Mouse (Mus musculus): Measurements from ENCODE around the gene Macrod1.

The Macrod1 gene

DNA sequence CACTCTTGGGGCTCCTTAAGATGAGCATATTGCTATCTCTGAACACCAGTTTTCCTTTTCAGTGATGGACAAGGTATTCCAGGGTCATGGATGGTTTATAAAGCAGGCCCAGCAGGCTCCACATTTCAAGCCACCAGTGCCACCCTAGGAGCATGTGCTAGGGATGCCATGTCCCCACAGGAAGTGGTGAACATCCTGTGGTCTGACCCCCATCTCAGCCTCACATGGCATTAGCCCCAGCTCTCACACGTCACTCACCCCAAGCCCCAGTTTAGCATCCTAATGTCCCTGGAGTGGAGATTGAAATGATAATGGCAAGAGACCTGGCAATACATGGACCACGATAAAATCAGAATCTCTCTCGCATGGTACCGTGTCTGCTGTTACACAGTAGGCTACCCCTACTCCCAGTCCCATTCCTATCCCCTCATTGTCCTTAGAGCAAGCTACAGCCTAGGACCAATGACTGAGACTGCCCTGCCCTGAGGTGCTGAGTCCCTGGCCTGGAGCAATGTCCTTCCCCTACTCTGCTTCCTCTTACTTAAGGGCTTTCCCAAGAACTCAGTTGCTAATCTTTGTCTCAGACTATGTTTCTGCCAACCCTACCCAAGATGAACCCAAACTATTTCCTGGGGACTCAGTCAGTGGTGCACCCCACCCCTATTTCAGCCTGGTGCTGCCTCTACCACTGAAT is 59.6 kb downstream of the Macrod1 start:
- no peak for DNase-seq

DNA sequence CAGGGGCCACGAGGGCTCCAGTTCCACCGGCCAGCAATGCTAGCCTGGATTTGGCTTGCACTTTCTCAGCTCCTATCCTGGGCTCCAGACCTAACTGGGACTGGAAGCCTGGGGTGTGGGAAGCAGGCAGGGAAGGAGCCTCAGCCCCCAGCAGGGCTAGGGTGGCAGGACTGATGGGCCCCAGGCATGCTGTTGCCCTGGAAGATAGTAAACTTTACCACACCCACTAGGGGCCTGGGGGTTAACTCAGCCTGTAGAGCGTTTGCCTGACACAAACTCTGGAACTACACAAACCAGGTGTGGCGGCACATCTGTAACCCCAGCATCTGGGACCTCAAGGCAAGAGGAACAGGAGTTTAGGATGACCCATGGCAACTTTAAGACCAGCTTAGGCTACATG is 60.5 kb downstream of the Macrod1 start:
- no peak for DNase-seq

DNA sequence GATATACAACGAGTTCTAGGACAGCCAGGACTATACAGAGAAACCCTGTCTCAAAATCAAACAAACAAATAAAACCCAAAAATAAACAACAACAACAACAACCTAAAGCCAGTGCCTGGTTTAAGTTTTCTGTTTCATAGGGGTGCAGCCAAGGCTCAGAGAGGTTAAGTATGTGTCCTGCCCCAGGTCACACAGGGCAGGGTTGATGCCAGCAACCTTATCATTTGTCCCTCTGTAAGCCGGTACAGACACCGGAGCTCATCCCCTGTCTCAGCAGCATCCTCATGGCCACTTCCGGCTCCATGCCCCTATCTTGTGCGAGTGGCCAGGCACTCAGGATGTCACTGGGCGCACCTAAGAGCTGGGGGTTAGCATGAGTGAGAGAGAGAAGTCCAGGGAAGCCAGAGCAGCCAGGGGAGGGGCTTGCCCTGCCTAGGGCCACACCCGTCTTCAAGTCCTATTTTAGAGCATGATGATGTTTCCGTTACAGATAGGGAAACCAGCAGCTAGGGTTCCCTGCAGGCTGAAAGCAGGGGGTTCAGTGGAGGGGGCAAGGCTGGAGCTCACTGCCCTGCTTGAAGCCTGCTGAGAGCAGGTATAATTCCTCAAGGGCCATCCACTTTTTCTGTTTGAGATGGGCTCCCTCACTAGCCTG is 61.2 kb downstream of the Macrod1 start:
- no peak for DNase-seq

DNA sequence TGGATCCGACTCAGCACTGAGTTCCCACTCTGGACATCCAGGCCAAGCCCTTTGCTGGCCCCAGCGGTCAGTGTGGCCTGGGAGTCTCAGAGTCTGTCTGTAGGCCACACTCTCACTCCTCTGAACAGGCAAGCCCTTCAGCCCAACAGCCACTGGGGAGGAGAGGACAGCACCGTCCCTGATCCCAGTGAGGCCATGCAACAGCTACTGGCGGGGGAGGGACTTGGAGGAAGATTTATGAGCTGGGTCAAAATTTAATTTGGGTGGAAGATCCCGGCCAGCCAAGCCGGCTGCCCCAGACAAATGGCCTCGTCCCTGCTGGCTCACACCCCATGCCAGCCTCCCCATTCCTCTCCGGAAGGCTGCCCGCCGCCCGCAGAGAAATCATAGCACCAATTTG is 64.6 kb downstream of the Macrod1 start:
- DNase-seq: no peak

DNA sequence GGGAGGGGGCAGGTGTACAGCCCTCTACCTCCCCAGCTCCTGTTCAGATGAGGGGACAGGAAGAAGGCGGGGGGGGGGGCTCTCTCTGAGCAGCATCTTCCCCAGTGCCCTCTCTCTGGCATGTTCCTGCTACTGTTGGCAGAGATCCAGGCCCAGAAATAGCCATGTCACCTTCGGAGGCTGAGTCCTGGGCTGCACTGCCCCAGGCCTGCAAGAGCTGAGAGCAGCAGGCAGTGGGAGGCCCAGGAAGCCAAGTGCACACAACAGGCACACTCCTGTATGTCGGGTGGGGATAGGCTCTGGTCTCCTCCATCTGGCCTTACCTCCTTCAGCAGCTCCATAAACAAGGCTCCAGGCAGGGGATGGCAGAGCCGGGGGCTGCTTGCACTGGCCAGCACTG is 65.7 kb downstream of the Macrod1 start:
- DNase-seq: no peak

DNA sequence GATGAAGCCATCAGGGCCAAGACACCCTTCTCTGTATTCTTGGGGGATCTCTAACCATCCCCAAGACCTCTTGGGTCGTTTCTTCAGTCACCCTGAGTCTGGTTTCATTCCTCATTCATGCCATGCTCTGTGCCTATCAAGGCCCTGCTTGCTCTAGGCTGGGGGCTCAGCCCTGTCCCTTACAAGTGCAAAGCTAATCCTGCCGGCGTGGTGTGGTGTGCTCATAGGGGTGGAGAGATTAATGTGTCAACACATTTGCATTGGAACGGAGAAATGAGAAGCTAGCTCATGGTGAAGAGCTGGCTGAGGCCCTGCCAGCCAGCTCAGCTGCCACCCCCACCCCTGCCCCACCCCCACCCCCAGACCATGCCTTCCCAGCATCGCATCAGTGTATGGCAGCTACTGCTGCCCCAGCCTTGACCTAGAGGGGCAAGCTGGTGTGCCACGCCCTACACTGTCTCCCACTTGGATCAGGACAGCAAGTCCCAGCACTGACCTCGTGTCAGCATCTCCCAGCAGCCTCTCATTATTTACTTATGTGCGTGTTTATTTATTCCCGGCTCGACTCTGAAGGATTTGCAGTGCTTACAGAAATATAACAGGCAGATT is 66.2 kb downstream of the Macrod1 start:
- DNase-seq: no peak

DNA sequence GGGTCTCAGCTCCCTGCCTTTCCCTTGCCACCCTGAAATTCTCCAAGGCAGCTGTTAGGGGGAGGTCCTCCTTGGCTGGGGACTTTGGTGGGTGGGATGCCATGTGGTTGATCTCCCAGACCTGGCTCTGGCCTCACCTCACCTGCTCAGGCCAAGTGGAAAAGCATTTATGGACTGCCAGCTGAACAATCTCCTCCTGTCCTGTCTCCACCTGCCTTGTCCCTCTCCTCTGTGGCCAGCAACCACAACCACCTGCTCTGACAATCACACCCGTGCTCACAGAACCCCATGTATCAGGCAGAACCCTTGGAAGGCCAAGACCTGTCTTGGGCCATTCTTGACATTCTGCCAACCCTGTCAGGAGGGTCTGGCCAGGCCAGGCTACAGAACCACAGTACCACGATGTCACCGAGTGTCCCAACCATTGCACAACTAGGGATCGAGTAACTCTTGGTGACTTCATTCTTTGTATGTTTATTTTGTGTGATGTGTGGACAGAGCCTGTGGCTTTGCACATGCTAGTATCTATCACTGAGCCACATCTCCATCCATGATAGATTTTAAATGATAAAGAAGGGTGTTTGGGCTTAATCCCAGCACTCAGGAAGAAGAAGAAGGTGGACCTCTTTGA is 69.0 kb downstream of the Macrod1 start:
- DNase-seq: no peak

DNA sequence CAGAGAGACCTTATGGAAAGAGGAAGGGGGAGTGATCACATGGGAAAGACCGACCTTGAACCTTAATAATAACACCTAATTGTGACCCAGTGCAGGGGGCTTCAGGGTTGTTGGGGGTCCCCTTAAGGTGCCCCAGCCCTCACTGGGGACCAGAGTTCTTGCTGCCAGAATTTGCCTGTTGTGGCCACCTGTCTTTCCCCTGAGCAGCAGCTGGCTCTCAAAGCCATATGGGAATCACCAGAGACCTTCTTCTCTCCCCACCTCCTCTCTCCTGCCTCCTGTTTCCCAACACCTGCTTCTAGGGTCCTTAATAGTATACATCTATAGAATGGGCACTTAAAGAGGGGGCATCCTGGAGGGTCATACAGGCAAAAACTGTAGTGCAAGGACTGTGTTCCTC is 69.6 kb downstream of the Macrod1 start:
- no peak for DNase-seq

DNA sequence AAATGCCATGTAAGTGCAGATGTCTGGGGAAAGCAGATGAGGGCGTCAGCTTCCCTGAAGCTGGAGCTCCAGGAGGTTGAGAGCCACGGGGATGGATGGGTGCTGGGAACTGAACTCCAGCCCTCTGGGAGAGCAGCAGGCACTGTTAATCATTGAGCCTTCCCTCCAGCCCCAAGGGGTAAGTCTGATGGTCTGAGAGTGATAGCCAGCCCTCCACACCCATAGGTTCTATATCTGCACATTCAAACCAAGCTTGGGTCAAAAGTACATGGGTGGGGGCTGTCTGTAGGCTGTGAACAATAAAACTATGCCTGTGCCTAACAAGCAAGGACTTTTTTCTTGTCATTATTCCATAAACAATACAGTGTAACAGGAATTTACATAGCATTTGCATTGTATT is 70.3 kb downstream of the Macrod1 start:
- no peak for DNase-seq

DNA sequence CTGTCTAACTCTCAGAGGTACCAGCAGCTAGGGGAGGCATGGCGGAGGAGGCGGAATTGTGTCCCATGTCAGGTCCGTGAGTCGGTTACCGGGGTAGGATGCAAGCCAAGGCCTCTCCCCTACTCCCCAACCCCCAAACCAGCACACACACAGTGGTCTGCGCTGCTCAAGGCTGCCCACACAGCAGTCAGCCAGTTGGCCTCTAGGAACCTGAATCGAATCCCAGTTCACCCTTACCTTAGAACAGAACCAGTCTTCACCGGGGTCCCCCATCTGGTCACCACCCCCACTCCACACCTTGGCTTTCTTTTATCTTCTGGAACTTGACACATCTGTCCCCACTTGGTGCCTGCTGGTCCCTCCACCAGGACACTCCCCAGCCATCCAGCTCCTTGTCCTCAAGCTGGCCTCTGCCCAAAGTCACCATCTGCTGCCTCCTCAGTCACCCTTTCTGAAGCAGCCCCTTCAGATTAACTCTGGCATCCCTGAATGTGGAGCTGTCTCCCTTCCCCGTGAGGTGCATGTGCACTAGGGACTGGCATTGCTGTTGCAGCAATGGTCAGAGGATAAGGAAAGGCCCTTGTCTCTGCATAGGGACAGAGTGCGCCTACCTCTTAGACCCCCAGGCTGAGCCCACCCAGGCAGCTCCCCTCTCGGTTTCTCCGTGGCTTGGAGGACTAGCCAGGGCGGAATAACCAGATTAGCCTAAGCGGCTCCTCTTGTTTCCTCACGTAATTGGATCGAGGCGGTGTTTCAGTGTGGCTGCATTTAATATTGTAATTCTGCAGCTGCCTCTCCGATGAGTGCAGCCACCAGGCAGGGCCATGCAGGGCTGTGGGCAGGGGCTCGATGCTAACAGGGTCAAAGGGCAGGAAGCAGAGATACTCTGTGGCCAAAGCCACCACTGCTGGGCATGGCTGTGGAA is 72.2 kb downstream of the Macrod1 start:
- no peak for DNase-seq

DNA sequence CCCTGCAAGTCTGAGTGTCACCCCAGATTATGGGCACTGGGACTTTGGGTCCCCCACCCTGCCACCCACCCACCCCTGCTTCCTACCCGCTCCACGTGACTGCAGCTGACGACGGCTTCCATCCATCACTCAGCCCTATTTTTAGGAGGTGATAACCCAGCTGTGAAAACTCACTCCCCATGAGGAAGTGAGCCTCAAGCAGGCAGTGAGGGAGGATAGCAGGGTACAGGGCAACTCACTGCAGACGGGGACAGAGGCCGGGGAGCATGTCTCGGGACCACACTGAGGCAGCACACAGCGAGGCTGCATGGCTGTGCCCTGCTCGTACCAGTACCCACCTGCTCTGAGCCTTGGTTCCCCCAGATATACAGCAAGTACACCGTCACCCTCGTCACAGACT is 73.7 kb downstream of the Macrod1 start:
- DNase-seq: no peak

DNA sequence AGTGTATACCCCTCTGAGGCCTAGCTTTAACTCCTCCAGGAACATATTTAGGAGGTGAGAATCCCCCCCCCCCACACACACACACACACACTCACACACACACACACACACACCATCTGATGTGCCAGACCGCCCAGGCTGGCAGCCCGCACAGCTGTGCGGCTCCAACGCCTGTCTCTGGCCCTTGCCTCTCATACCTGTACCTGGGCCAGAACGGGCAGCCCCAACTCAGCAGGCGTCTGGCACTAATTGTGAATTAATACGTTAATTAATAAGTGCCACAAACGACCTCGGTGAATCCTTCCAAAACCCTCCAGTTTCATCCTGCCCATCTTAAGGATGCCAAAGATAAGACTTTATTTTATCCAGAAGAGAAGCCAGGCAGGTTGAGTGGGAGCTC is 76.8 kb downstream of the Macrod1 start:
- DNase-seq: no peak

DNA sequence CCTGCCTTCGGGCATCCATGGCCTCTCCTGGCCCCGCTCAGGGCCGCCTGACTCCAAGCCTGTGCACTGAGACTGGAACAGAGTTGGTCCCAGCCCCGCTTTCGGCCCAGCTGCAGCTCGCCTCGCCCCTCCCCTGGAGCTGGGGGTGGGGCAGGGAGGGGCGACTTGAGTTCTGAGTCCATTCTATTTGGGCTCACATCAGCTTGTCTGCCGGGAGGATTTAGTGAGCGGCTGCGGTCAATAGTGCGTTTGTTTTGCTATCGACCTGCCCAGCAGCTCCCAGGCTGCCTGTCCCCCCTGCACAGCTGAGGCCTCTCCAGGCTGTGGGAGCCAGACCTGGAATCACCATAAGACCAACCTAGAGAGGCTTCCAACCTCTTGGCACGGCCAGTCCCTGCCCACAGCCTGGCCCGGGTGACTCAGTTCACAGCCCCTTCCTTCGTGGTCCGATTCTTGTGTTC is 78.1 kb downstream of the Macrod1 start:
- DNase-seq: no peak

DNA sequence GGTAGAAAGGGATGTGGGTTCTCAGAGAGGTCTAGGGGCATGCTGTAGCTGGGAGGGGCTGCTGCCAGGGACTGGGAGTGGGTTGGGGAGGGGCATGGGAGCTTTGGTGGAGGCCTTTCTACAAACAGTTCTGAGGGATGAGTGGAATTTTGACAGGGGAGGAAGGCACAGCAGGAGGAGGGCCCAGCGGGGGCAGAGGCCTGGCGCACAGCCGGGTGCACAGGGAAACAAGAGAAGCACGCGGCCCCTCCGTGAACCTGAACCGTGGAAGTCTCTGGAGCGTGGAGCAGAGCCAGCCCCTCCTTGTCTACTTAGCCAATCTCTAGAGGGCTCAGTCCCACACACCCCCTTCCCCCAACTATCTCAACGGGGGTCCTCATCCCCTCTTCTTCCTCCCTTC is 78.9 kb downstream of the Macrod1 start:
- no peak for DNase-seq

DNA sequence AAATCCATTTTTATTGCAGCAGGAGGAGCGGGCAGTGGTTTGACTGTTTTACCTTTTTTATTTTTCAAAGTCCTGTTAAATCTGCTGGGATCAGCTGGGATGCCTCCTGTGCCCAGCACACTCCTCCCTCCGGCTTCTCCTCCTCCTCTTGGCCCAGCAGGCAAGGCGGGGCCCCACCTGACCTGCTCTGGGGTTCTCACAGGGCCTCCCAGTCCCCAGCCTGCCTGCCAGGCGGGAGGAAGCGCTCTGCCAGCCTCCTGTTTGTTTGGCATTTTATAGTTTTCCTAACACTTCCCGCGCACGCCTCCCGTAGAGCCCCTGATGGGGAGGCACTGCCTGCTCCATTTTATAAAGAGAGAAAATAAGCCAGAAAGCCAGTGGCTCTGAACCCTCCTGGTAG is 79.4 kb downstream of the Macrod1 start:
- no peak for DNase-seq

DNA sequence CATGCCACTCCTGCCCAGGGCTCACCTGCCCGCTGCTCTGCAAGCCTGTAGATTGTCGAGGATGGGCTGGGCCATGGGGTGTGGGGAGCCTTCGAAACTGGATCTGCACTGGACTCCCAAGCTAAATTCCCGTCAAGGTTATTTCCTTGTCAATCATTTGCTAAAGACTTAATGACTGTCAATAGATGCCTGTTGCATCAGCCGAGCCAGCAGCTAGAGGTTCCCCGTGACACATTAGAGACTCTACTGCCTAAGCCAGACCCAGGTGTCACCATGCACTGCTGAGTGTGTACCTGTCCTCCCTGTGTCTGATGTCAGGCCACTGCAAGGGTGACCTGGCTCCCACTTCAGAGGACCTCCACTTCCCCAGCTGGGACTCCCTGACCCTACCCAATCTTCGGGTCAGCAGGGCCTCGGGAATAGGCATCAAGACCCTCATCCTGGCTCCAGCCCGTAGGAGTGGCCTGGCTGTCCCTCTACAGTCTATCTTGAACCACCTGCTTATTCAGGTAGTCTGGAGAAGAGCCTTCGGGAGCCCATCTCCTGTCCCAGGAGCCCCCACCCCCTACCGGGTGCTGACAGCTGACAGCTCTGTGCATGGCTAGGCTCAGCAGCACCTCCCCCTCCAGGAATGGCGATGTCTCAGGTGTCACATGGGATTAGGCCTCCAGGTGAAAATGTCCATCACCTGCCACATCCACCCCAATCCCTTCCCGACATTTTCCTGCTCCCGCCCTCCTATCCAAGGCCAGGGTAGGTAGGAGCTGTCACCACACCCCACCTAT is 80.3 kb downstream of the Macrod1 start:
- no peak for DNase-seq

DNA sequence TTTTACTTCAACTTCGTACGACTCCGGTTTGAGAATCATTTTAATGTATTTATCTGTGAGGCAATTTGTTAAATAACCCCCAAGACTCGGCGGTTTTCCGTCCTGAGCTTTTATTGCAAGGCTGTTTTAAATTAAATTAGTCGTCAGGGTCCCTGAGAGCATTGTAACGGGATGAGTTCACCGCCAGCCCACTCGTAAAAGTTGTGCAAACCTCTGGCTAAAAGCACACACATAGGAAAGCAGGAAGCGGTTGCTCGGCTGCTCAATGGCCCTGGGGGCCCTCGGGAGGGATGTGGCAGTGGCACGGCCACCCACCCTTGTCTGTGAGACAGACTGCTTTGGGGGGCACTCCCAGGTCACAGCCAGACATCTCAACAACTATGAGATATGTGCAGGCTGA is 81.7 kb downstream of the Macrod1 start:
- no peak for DNase-seq

DNA sequence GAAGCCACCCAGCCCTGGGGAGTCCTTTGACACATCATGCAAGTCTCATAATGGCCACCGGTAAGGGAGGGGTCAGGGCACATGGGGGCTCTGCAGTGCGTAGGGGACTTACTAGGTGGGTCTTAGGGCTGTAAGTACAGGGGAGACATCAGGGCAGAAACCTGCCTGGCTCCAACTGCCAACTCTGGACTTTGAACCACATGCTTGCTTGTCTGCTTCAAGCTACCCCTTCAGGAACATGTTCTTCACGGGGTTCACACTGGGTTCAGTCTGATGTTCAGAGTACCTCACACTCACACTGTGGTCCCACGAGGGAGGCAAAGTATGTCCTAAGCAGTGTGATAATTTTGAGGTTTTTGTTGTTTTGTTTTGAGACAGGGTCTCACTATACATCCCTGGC is 82.7 kb downstream of the Macrod1 start:
- DNase-seq: no peak

DNA sequence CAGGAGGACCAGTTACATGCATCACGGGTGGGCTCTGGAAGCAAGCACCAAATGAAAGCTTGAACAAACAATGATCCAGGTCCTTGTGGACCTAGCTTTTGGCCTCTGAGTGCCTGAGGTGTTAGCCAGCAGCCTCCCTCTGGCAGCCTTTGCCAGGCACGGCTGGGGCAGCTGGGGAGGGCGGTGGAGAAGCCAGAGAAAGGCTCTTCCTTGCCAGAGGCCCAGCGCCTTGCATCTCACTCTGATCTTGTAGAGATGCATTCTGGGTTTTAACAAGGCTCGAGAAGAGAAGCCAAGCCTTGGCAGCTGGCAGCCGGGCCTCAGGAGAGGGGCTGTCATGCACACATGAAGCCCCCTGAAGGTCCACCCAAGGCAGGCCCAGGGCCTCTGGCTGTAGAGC is 83.8 kb downstream of the Macrod1 start:
- DNase-seq: no peak

DNA sequence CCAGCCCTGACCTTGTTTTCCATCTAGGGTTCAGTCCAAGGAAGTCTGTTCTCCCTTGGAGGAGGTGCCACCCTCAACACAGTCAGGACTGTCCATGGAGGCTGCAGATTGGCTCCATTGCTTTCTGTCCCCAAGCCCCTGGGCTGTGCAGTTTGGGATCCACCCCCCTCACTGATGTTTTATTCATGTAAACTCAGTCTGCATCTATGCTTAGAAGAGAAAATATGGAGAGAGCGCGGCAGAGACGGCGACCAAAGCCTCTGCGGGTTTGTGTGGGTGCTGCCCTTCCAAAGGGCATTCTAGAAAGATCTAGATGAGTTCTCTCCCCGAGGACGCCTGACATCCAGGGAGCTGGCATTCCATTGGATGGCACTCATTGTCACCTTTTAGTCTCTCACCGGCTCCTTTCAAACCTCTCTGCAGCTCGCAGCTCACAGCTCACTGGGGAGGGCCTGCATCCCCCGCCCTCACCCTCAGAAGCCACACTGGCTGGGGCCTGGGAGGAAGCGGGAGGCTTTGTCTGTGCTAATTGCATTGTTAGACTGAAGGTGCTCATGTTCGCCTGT is 84.3 kb downstream of the Macrod1 start:
- no peak for DNase-seq

DNA sequence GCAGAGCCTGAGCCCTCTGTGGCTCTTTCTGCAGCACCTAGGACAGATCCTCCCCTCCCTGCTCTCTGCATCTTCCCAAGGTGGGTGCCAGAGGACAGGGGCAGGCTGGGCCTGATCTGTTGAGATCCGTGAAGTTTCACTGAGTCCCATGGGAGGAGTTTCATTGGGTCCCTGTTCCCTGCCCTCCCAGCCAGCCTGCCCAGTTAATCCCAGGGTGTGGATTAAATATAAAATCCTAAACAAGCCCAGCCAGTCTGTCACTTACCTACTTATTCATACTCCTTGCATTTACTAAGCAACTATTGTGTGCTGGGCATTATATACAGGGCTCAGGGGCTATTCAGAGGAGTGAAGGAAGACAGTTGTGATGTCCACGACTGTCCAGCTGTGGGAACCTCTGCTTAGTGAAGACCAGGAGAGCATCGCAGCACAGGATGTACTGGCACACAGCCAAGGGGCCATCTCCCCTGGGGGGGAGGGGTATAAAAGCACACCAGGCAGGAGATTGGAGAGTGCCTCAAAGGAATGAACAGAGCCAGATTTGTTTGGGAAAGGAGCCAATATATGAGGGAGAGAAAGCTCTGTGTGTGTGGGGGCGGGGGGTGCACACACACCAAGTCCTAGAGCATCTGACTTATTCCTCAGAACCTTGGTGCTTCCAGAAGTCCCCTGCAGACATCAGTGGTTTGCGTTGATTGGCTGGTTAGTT is 85.8 kb downstream of the Macrod1 start:
- DNase-seq: no peak

Data from thymus, adult 18-20 months (tissue).